In genomic region chr12:111360671-111361070, GRCm38 (mm10) we compare ENCODE assay signal across 15 mouse cellular contexts. TPM values are rescaled to one million over a fixed set of nuclear protein-coding genes. Genes with fewer than 3 reads are reported as not detected.
DNase-seq lines count a peak whose midpoint lies in the region; ATAC-seq lines count a peak whose summit lies in the region.
"Had no signal": no experiment of that assay in that cellular context is flagged by ENCODE, and none has a peak within 500 bp of the region (broad histone marks: within the 10 kb centered on the region; RNA-seq: fewer than 3 reads in every experiment).

No protein-coding gene starts in this region.

- H3K27ac ChIP-seq in lung, embryonic 15.5 days: no peak overlapping the region

- H3K36me3 ChIP-seq in lung, embryonic 15.5 days: no peaks in the 10 kb centered on the region
- H3K36me3 ChIP-seq: neural tube, embryonic 13.5 days had no signal

- no peak overlapping the region for H3K4me3 ChIP-seq in lung, embryonic 15.5 days
- H3K4me3 ChIP-seq: neural tube, embryonic 13.5 days had no signal

- H3K4me2 ChIP-seq in lung, embryonic 15.5 days: no peak overlapping the region
- H3K4me2 ChIP-seq: lung, embryonic 14.5 days; neural tube, embryonic 13.5 days had no signal

- DNase-seq in lung, postnatal 36 days: no peak
- DNase-seq in cerebellum, adult 11-12 months: peak; percentile 68
- peak; percentile 85 to 88 for DNase-seq in cerebellum, postnatal 14 days
- DNase-seq in layer of hippocampus, adult 9-10 months (ENCODE audit: low spot score): no peak
- DNase-seq in left cerebral cortex, postnatal 25 days (ENCODE audit: low spot score in 2 of 2): no peak
- DNase-seq: lung, embryonic 14.5 days had no signal

- intact Hi-C loops in left cerebral cortex, postnatal 25 days (cut with DNase I): no loop called here

- 0 out of 2 replicates have a peak, but pooled peaks have one; percentile 44 for ATAC-seq in lung, embryonic 15.5 days (ENCODE audit: borderline replicate concordance, extremely low read depth, low FRiP score, low TSS enrichment)
- 0 out of 2 replicates have a peak, but pooled peaks have one; percentile 1 for ATAC-seq in neutrophil, adult 5-6 weeks (ENCODE audit: extremely low read depth, insufficient number of reproducible peaks, low FRiP score, poor library complexity, severe bottlenecking)
- ATAC-seq: inflammation-experienced regulatory T-cells, adult 6 months had no signal

- H3K9me3 ChIP-seq in lung, embryonic 15.5 days: no peaks in the 10 kb centered on the region
- H3K9me3 ChIP-seq: neural tube, embryonic 13.5 days had no signal

- H3K27me3 ChIP-seq in lung, embryonic 15.5 days: no peaks in the 10 kb centered on the region
- H3K27me3 ChIP-seq: neural tube, embryonic 13.5 days had no signal

- no peak overlapping the region for H3K9ac ChIP-seq in lung, embryonic 15.5 days
- H3K9ac ChIP-seq: lung, embryonic 14.5 days; neural tube, embryonic 13.5 days had no signal

- 85% methylated on average over 16 of the region's 16 CpGs for WGBS in lung, embryonic 15.5 days

- peaks cover 41% of the 10 kb centered on the region for H3K4me1 ChIP-seq in lung, embryonic 15.5 days

RNA-seq across cellular contexts. Expression of gene Cdc42bpb, which starts 16.8 kb away (rescaled TPM):
- 31.8 and 32.2 TPM in 2 replicates for polyA plus RNA-seq in lung, embryonic 15.5 days (2015; fragmentation: Nextera tagmentation; extraction: Ambion mirVana)
- total RNA-seq in neutrophil, adult 5-6 weeks (2017): 3.1 and 4.8 TPM in 2 replicates
- total RNA-seq in left cerebral cortex, postnatal 25 days (2021): 100 to 1,000 TPM; 133 TPM

RNA-seq across cellular contexts. Expression of gene Lbhd2, which starts 45.9 kb away (rescaled TPM):
- 0.50 and 0.93 TPM in 2 replicates for polyA plus RNA-seq in lung, embryonic 15.5 days (2015; fragmentation: Nextera tagmentation; extraction: Ambion mirVana)
- not detected in 2 replicates for total RNA-seq in neutrophil, adult 5-6 weeks (2017)
- total RNA-seq in left cerebral cortex, postnatal 25 days (2021): 1 to 10 TPM; 1.5 to 2.5 TPM
- total RNA-seq: adrenal gland, adult 18-20 months; heart, postnatal 25 days; megakaryocyte, adult 5-6 weeks had no signal
- polyA plus RNA-seq: embryonic facial prominence, embryonic 11.5 days; forebrain, embryonic 11.5 days; neural tube, embryonic 13.5 days had no signal

RNA-seq across cellular contexts. Expression of gene Exoc3l4, which starts 56.1 kb away (rescaled TPM):
- 11.7 and 13.5 TPM in 2 replicates for polyA plus RNA-seq in lung, embryonic 15.5 days (2015; fragmentation: Nextera tagmentation; extraction: Ambion mirVana)
- 0.61 TPM in 1 of 2 replicates, not detected in the other for total RNA-seq in neutrophil, adult 5-6 weeks (2017)
- total RNA-seq in left cerebral cortex, postnatal 25 days (2021): 1 to 10 TPM in 1 of 2 experiments, under 1 TPM in 1; 0.85 to 1.3 TPM
- polyA plus RNA-seq: inflammation-experienced regulatory T-cells, adult 6 months had no signal

Comparison
In these comparisons a context has a peak if more than half of its experiments do, and no peak if none do; other contexts are left out.
1. DNase-seq: peak in cerebellum, adult 11-12 months (single experiment) and cerebellum, postnatal 14 days (2 of 2); none in lung, postnatal 36 days (single experiment), layer of hippocampus, adult 9-10 months (single experiment) and left cerebral cortex, postnatal 25 days (0 of 2).
2. RNA of gene Cdc42bpb, which starts 16.8 kb away (total RNA-seq): 133 TPM in left cerebral cortex, postnatal 25 days; 3.1 to 4.8 TPM in neutrophil, adult 5-6 weeks; every median in the first group is over 10 times any median in the second.